Mouse (Mus musculus): ENCODE measurements around the gene Fam169b.
"Not testable (repeated sequence)": the region's sequence is repeated elsewhere in the genome, so short reads cannot be mapped to it uniquely, and the experiment has no call there.

The Fam169b gene

GRCm38 (mm10) chr7:68287582-68287981 is 13.9 kb downstream of the Fam169b start:
- DNase-seq, result no peak

- DNase-seq, result not testable (repeated sequence)
Measured at GRCm38 (mm10) chr7:68288000-68288399, 14.4 kb downstream of the Fam169b start.

GRCm38 (mm10) chr7:68289081-68289480 is 15.4 kb downstream of the Fam169b start:
- DNase-seq, result no peak

GRCm38 (mm10) chr7:68291603-68292002 is 18.0 kb downstream of the Fam169b start:
- DNase-seq, result no peak

- peak; percentile 93 for DNase-seq
Measured at GRCm38 (mm10) chr7:68293997-68294789, 20.6 kb downstream of the Fam169b start.

GRCm38 (mm10) chr7:68296487-68296886 is 22.8 kb downstream of the Fam169b start:
- no peak for DNase-seq

GRCm38 (mm10) chr7:68298381-68299076 is 24.9 kb downstream of the Fam169b start:
- DNase-seq, result no peak

- DNase-seq, result no peak
Measured at GRCm38 (mm10) chr7:68301160-68301559, 27.5 kb downstream of the Fam169b start.

- peak; percentile 96 for DNase-seq
Measured at GRCm38 (mm10) chr7:68302586-68303433, 29.2 kb downstream of the Fam169b start.

GRCm38 (mm10) chr7:68303685-68304084 is 30.0 kb downstream of the Fam169b start:
- DNase-seq, result no peak

GRCm38 (mm10) chr7:68305781-68306575 is 32.3 kb downstream of the Fam169b start:
- DNase-seq, result no peak

- no peak for DNase-seq
Measured at GRCm38 (mm10) chr7:68306756-68307155, 33.1 kb downstream of the Fam169b start.

- peak; percentile 96 for DNase-seq
Measured at GRCm38 (mm10) chr7:68311469-68311868, 37.8 kb downstream of the Fam169b start.

- no peak for DNase-seq
Measured at GRCm38 (mm10) chr7:68312395-68312794, 38.8 kb downstream of the Fam169b start.

- DNase-seq, result no peak
Measured at GRCm38 (mm10) chr7:68313038-68313782, 39.6 kb downstream of the Fam169b start.

- no peak for DNase-seq
Measured at GRCm38 (mm10) chr7:68314286-68314685, 40.6 kb downstream of the Fam169b start.

GRCm38 (mm10) chr7:68315068-68315467 is 41.4 kb downstream of the Fam169b start:
- no peak for DNase-seq

- DNase-seq, result peak; percentile 92
Measured at GRCm38 (mm10) chr7:68318006-68318788, 44.6 kb downstream of the Fam169b start.

- DNase-seq, result peak; percentile 86
Measured at GRCm38 (mm10) chr7:68318979-68319378, 45.3 kb downstream of the Fam169b start.

- peak; percentile 97 for DNase-seq
Measured at GRCm38 (mm10) chr7:68320078-68320810, 46.6 kb downstream of the Fam169b start.

All from heart, adult 11 months (tissue).